Mouse (Mus musculus) mouse trophoblast stem cell (cell line): ENCODE measurements around the gene Rnf111.

Source experiments
- in situ Hi-C, 2 experiments: fragments of 300-500 bp; cut with MseI, MboI; formaldehyde crosslinking; loops; 2 replicates in 1 of 2; 3 replicates in 1 of 2; pipeline ENCODE4 v1.15.1; 2025

Gene Rnf111

GRCm38 (mm10) chr9:70396083-70396482 lies 107.4 kb downstream of the Rnf111 start:
- in situ Hi-C loops = loop anchor here in 1 of 2 experiments (10.0 kb wide), 1 partner anchor 191 kb away; the partner anchor contains the start of gene Myo1e

GRCm38 (mm10) chr9:70395617-70396016 lies 107.9 kb downstream of the Rnf111 start:
- in situ Hi-C loops = loop anchor here in 1 of 2 experiments (10.0 kb wide), 1 partner anchor 191 kb away; the partner anchor contains the start of gene Myo1e

GRCm38 (mm10) chr9:70392563-70392907 lies 111.0 kb downstream of the Rnf111 start:
- in situ Hi-C loops = loop anchor here (5.0 to 10.0 kb wide), 2 partner anchors 185 to 188 kb away; partner anchors contain the start of gene Myo1e (in 2 of the 2)

- in situ Hi-C loops = loop anchor here (5.0 to 10.0 kb wide), 2 partner anchors 185 to 187 kb away; partner anchors contain the start of gene Myo1e (in 2 of the 2)
Observed at GRCm38 (mm10) chr9:70391660-70392562, 111.6 kb downstream of the Rnf111 start.

GRCm38 (mm10) chr9:70391042-70391441 lies 112.5 kb downstream of the Rnf111 start:
- in situ Hi-C loops = loop anchor here (5.0 to 10.0 kb wide), 2 partner anchors 184 to 186 kb away; partner anchors contain the start of gene Myo1e (in 2 of the 2)

GRCm38 (mm10) chr9:70389548-70389947 lies 114.0 kb downstream of the Rnf111 start:
- in situ Hi-C loops = no loop called here

- in situ Hi-C loops = no loop called here
Observed at GRCm38 (mm10) chr9:70387410-70388119, 116.0 kb downstream of the Rnf111 start.

- in situ Hi-C loops = no loop called here
Observed at GRCm38 (mm10) chr9:70384958-70385728, 118.4 kb downstream of the Rnf111 start.

GRCm38 (mm10) chr9:70384494-70384893 lies 119.0 kb downstream of the Rnf111 start:
- in situ Hi-C loops = no loop called here

GRCm38 (mm10) chr9:70383750-70384149 lies 119.8 kb downstream of the Rnf111 start:
- in situ Hi-C loops = no loop called here

- in situ Hi-C loops = no loop called here
Observed at GRCm38 (mm10) chr9:70382091-70382490, 121.4 kb downstream of the Rnf111 start.

GRCm38 (mm10) chr9:70379502-70380467 lies 123.7 kb downstream of the Rnf111 start:
- in situ Hi-C loops = no loop called here
